Mouse (Mus musculus) E14TG2a.4 (cell line): ENCODE data around the gene Ebf3.

Source experiments
- CTCF ChIP-seq: conservative IDR thresholded peaks from 2 replicates; pipeline ENCODE4 v1.5.1; 2014; ENCODE audit warnings: low read length
- NANOG ChIP-seq: IDR thresholded peaks from 2 replicates; pipeline ENCODE4 v1.6.1; 2014; ENCODE audit warnings: borderline replicate concordance, low read length, mixed read lengths
- POU5F1 ChIP-seq: IDR thresholded peaks from 2 replicates; pipeline ENCODE4 v1.6.1; 2014; ENCODE audit warnings: low read length, borderline replicate concordance

- TF ChIP-seq CTCF (no peak), POU5F1 (no peak), NANOG (no peak)
These were observed 902 bp downstream of the Ebf3 start for GRCm38 (mm10) chr7:137313183-137313903.
